8 mouse cellular contexts compared by ENCODE assay signal in the genomic region with DNA sequence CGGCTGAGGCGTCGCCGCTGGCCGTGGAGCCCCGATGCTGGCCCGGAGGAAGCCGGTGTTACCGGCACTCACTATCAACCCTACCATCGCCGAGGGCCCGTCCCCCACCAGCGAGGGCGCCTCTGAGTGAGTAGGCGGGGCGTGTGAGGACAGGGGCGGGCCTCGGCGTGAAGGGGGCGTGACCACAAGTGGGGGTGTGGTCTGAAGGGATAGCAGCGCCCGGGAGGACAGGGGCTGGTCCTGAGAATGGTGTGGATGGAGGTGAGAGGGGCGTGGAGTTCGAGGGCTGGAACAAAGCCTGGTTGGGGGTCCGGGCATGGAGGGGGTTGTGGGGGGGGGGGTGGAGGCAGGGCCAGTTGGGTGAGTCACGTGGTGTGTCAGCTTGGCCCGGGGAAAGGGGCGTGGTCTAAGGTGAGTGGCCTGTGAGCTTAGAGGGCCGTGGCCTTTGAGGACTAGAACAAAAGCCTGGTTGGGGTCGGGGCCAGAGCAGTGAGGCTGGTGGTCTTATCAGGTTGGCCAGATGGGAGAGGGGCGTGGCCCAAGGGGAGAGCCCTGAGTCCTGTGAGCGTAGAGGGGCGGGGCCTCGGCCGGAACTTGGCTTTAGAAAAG. TPM values are rescaled to one million over a fixed set of nuclear protein-coding genes. Genes with fewer than 3 reads are reported as not detected.
DNase-seq lines count a peak whose midpoint lies in the region; ATAC-seq lines count a peak whose summit lies in the region.

No protein-coding gene starts in this region.

- no peaks in the 10 kb centered on the region for H3K9me3 ChIP-seq in hindbrain, embryonic 15.5 days

- peak; percentile 100 for DNase-seq in R1 (ENCODE audit: low read depth, low spot score)
- DNase-seq in cerebellum, postnatal 14 days = peak; percentile 83 to 90
- peak; percentile 76 to 80 for DNase-seq in frontal cortex, postnatal 36 days (ENCODE audit: low spot score in 2 of 2)
- DNase-seq in left cerebral cortex, adult 18-20 months (ENCODE audit: low spot score in 2 of 2) = peak; percentile 68 to 74
- DNase-seq in right cerebral cortex, adult 18-20 months = peak; percentile 83
- DNase-seq in urinary bladder, postnatal 10 days (ENCODE audit: low spot score) = peak; percentile 59

- under 1% methylated on average over 34 of the region's 35 CpGs for WGBS in hindbrain, embryonic 15.5 days

- H3K9ac ChIP-seq in hindbrain, embryonic 15.5 days = peak overlapping the region; percentile 98

- peak overlapping the region; percentile 98 for H3K27ac ChIP-seq in hindbrain, embryonic 15.5 days (replicated peaks)

- peak overlapping the region; percentile 88 for H3K4me2 ChIP-seq in hindbrain, embryonic 15.5 days

- H3K4me1 ChIP-seq in hindbrain, embryonic 15.5 days (replicated peaks) = peaks cover 26% of the 10 kb centered on the region

- H3K36me3 ChIP-seq in hindbrain, embryonic 15.5 days = peaks cover 29% of the 10 kb centered on the region

- peak; percentile 90 for ATAC-seq in hindbrain, embryonic 15.5 days (ENCODE audit: low FRiP score, low read depth)
- ATAC-seq in megakaryocyte, adult 5-6 weeks (ENCODE audit: poor library complexity, severe bottlenecking) = peak; percentile 81

- H3K27me3 ChIP-seq in hindbrain, embryonic 15.5 days = no peaks in the 10 kb centered on the region

- peak overlapping the region; percentile 79 for H3K4me3 ChIP-seq in hindbrain, embryonic 15.5 days

RNA-seq across cellular contexts. Expression of a gene that starts 0.5 kb away (rescaled TPM):
- polyA plus RNA-seq in hindbrain, embryonic 15.5 days (2015; fragmentation: Nextera tagmentation; extraction: Ambion mirVana) = 248 and 259 TPM in 2 replicates
- total RNA-seq in left cerebral cortex, adult 18-20 months (2021) = 100 to 1,000 TPM; 133 to 137 TPM
- 33.9 and 40.6 TPM in 2 replicates for total RNA-seq in megakaryocyte, adult 5-6 weeks (2015)
- 38.2 and 47.8 TPM in 2 replicates for total RNA-seq in megakaryocyte, adult 5-6 weeks (2017)

RNA-seq across cellular contexts. Expression of a gene that starts 7.5 kb away (rescaled TPM):
- 0.30 and 0.39 TPM in 2 replicates for polyA plus RNA-seq in hindbrain, embryonic 15.5 days (2015; fragmentation: Nextera tagmentation; extraction: Ambion mirVana)
- total RNA-seq in left cerebral cortex, adult 18-20 months (2021) = under 1 TPM; 0.35 to 0.67 TPM
- total RNA-seq in megakaryocyte, adult 5-6 weeks (2015) = 0.50 and 0.58 TPM in 2 replicates
- total RNA-seq in megakaryocyte, adult 5-6 weeks (2017) = 0.40 and 0.89 TPM in 2 replicates

RNA-seq across cellular contexts. Expression of a gene that starts 28.8 kb away (rescaled TPM):
- polyA plus RNA-seq in hindbrain, embryonic 15.5 days (2015; fragmentation: Nextera tagmentation; extraction: Ambion mirVana) = 15.3 and 16.2 TPM in 2 replicates
- 100 to 1,000 TPM; 135 to 137 TPM for total RNA-seq in left cerebral cortex, adult 18-20 months (2021)
- total RNA-seq in megakaryocyte, adult 5-6 weeks (2015) = 25.0 and 27.0 TPM in 2 replicates
- 8.8 and 14.5 TPM in 2 replicates for total RNA-seq in megakaryocyte, adult 5-6 weeks (2017)

RNA-seq across cellular contexts. Expression of a gene that starts 36.4 kb away (rescaled TPM):
- polyA plus RNA-seq in hindbrain, embryonic 15.5 days (2015; fragmentation: Nextera tagmentation; extraction: Ambion mirVana) = 51.2 and 51.3 TPM in 2 replicates
- 10 to 100 TPM; 43.9 to 49.4 TPM for total RNA-seq in left cerebral cortex, adult 18-20 months (2021)
- total RNA-seq in megakaryocyte, adult 5-6 weeks (2015) = 0.82 and 1.5 TPM in 2 replicates
- total RNA-seq in megakaryocyte, adult 5-6 weeks (2017) = 3.4 and 4.3 TPM in 2 replicates

RNA-seq across cellular contexts. Expression of a gene that starts 46.2 kb away (rescaled TPM):
- polyA plus RNA-seq in hindbrain, embryonic 15.5 days (2015; fragmentation: Nextera tagmentation; extraction: Ambion mirVana) = 310 and 331 TPM in 2 replicates
- total RNA-seq in left cerebral cortex, adult 18-20 months (2021) = 100 to 1,000 TPM; 178 to 182 TPM
- 30.3 and 30.7 TPM in 2 replicates for total RNA-seq in megakaryocyte, adult 5-6 weeks (2015)
- 33.3 and 38.7 TPM in 2 replicates for total RNA-seq in megakaryocyte, adult 5-6 weeks (2017)

Comparison
In these comparisons a context has a peak if more than half of its experiments do, and no peak if none do; other contexts are left out.
1. Peak in every context shown above with its lines: DNase-seq, ATAC-seq, H3K4me3 ChIP-seq and H3K27ac ChIP-seq.
2. RNA of a gene that starts 28.8 kb away (total RNA-seq): 135 to 137 TPM in left cerebral cortex, adult 18-20 months; 8.8 to 27.0 TPM in megakaryocyte, adult 5-6 weeks; every median in the first group is over 4 times any median in the second.